Mouse (Mus musculus) embryonic facial prominence, embryonic 14.5 days (tissue): ENCODE measurements around the gene Gja4. TPM values are rescaled to one million over a fixed set of nuclear protein-coding genes. Genes with fewer than 3 reads are reported as not detected.

Experiments
- ATAC-seq: fragments of 200-750 bp; cut with Nextera tagmentation; 2 replicates; pipeline ENCODE4 v1.8.0; 2017; ENCODE audit warnings: low read depth, moderate number of reproducible peaks, moderate TSS enrichment
- DNase-seq: peaks from one replicate; pipeline ENCODE4 v3.0.0-alpha.2; 2015; ENCODE audit warnings: low spot score
- H3K27ac ChIP-seq: fragments of 300-500 bp; sonication (generic); replicated peaks from 2 replicates; pipeline ENCODE4 v1.5.1; 2014; ENCODE audit warnings: low read depth, mild to moderate bottlenecking, low read length, moderate library complexity
- H3K27me3 ChIP-seq: fragments of 300-500 bp; sonication (generic); replicated peaks from 2 replicates; pipeline ENCODE4 v1.6.1; 2014; ENCODE audit warnings: low read length; ENCODE audit not compliant: control insufficient read depth, insufficient read depth
- H3K36me3 ChIP-seq: fragments of 300-500 bp; sonication (generic); 2 replicates; pipeline ENCODE4 v1.6.1; 2014; ENCODE audit warnings: low read length, mixed read lengths; ENCODE audit not compliant: control insufficient read depth, insufficient read depth
- H3K4me1 ChIP-seq: fragments of 300-500 bp; sonication (generic); 2 replicates; pipeline ENCODE4 v1.6.1; 2014; ENCODE audit warnings: antibody characterized with exemption, low read length; ENCODE audit not compliant: control insufficient read depth, insufficient read depth
- H3K4me2 ChIP-seq: fragments of 300-500 bp; sonication (generic); 2 replicates; pipeline ENCODE4 v1.6.1; 2014; ENCODE audit warnings: low read depth, mild to moderate bottlenecking, low read length, moderate library complexity, mixed read lengths
- H3K4me3 ChIP-seq: fragments of 300-500 bp; sonication (generic); 2 replicates; pipeline ENCODE4 v1.5.1; 2014; ENCODE audit warnings: low read depth, mild to moderate bottlenecking, low read length
- H3K9ac ChIP-seq: fragments of 300-500 bp; sonication (generic); 2 replicates; pipeline ENCODE4 v1.6.1; 2014; ENCODE audit warnings: low read depth, mild to moderate bottlenecking, low read length, moderate library complexity, mixed read lengths
- H3K9me3 ChIP-seq: fragments of 300-500 bp; sonication (generic); 2 replicates; pipeline ENCODE4 v1.6.1; 2016; ENCODE audit warnings: low read length; ENCODE audit not compliant: control insufficient read depth
- WGBS: fragments of 180-500 bp; shearing (Covaris S2); extraction: QIAGEN DNeasy Blood & Tissue Kit; methylation state at CpG from one replicate; pipeline ENCODE4 v1.1.7; 2014; 5-methylcytosine and 5-hydroxymethylcytosine counted together
- polyA plus RNA-seq: library from polyadenylated mRNA; unstranded; fragments of >200 nt; fragmentation: Nextera tagmentation; extraction: Ambion mirVana; gene quantifications from 2 replicates; pipeline ENCODE4 v1.2.1, GENCODE M21; 2014

Gja4 gene
- polyA plus RNA-seq, 1 experiment from 2014 or later = 20.7 TPM

GRCm38 (mm10) chr4:127315753-127316152, 1.9 kb upstream of the Gja4 start:
- 78% methylated on average over 8 of the region's 8 CpGs for WGBS
- Histone ChIP-seq H3K9ac (no peak overlapping the region), H3K27me3 (peaks cover 10% of the 10 kb centered on the region; the same call in 1 of the 2 replicates), H3K9me3 (no peaks in the 10 kb centered on the region), H3K27ac (no peak overlapping the region), H3K4me1 (peaks cover 14% of the 10 kb centered on the region; the same call in 1 of the 2 replicates), H3K4me3 (no peak overlapping the region), H3K36me3 (no peaks in the 10 kb centered on the region), H3K4me2 (no peak overlapping the region)
- ATAC-seq = no peak
- DNase-seq = no peak

GRCm38 (mm10) chr4:127314585-127314984, 746 bp upstream of the Gja4 start:
- Histone ChIP-seq H3K4me2 (peak overlapping the region; percentile 95; the same call in 1 of the 2 replicates), H3K27me3 (peaks cover 10% of the 10 kb centered on the region; the same call in 1 of the 2 replicates), H3K9ac (peak overlapping the region; percentile 58; the same call in 1 of the 2 replicates), H3K27ac (no peak overlapping the region), H3K4me3 (no peak overlapping the region), H3K36me3 (no peaks in the 10 kb centered on the region), H3K4me1 (peaks cover 14% of the 10 kb centered on the region; the same call in 1 of the 2 replicates), H3K9me3 (no peaks in the 10 kb centered on the region)
- ATAC-seq (no peak), DNase-seq (no peak)
- WGBS = 49% methylated on average over 9 of the region's 9 CpGs

GRCm38 (mm10) chr4:127312349-127312748, 1.5 kb downstream of the Gja4 start:
- ATAC-seq = no peak
- Histone ChIP-seq H3K36me3 (no peaks in the 10 kb centered on the region), H3K4me3 (no peak overlapping the region), H3K4me2 (no peak overlapping the region), H3K27ac (no peak overlapping the region), H3K27me3 (peaks cover 10% of the 10 kb centered on the region; the same call in 1 of the 2 replicates), H3K9me3 (no peaks in the 10 kb centered on the region), H3K4me1 (peaks cover 14% of the 10 kb centered on the region; the same call in 1 of the 2 replicates), H3K9ac (no peak overlapping the region)
- DNase-seq = no peak
- WGBS = 77% methylated on average over 24 of the region's 24 CpGs

- Histone ChIP-seq H3K9me3 (no peaks in the 10 kb centered on the region), H3K9ac (no peak overlapping the region), H3K4me3 (no peak overlapping the region), H3K27me3 (peaks cover 10% of the 10 kb centered on the region; the same call in 1 of the 2 replicates), H3K36me3 (no peaks in the 10 kb centered on the region), H3K27ac (no peak overlapping the region), H3K4me2 (no peak overlapping the region), H3K4me1 (peaks cover 14% of the 10 kb centered on the region; the same call in 1 of the 2 replicates)
- DNase-seq (no peak), ATAC-seq (no peak)
- 48% methylated on average over 9 of the region's 9 CpGs for WGBS
These were observed 2.3 kb downstream of the Gja4 start for GRCm38 (mm10) chr4:127311561-127311960.

- H3K27ac ChIP-seq = no peak overlapping the region
- ATAC-seq = no peak
- WGBS = 37% methylated on average over 2 of the region's 2 CpGs
These were observed 6.9 kb downstream of the Gja4 start for GRCm38 (mm10) chr4:127306915-127307314.

GRCm38 (mm10) chr4:127303796-127304195, 10.0 kb downstream of the Gja4 start:
- no peak overlapping the region for H3K27ac ChIP-seq
- ATAC-seq (no peak), DNase-seq (no peak)
- H3K4me3 ChIP-seq = no peak overlapping the region
- H3K4me2 ChIP-seq = no peak overlapping the region
- WGBS = 73% methylated on average over 3 of the region's 3 CpGs
- H3K9me3 ChIP-seq = no peaks in the 10 kb centered on the region
- no peak overlapping the region for H3K9ac ChIP-seq
- H3K36me3 ChIP-seq = no peaks in the 10 kb centered on the region
- H3K27me3 ChIP-seq = no peaks in the 10 kb centered on the region
- H3K4me1 ChIP-seq = no peaks in the 10 kb centered on the region

More at GRCm38 (mm10) chr4:127306915-127307314, 6.9 kb downstream of the Gja4 start:
- Histone ChIP-seq H3K4me3 (no peak overlapping the region), H3K27me3 (no peaks in the 10 kb centered on the region; the same call in 1 of the 2 replicates), H3K4me1 (no peaks in the 10 kb centered on the region), H3K4me2 (no peak overlapping the region), H3K9me3 (no peaks in the 10 kb centered on the region), H3K9ac (no peak overlapping the region), H3K36me3 (no peaks in the 10 kb centered on the region)
- DNase-seq = no peak

- H3K27ac ChIP-seq = no peak overlapping the region
- H3K27me3 ChIP-seq = no peaks in the 10 kb centered on the region
- DNase-seq (peak; percentile 59), ATAC-seq (peak; percentile 72; the same call in 1 of the 2 replicates)
- no peak overlapping the region for H3K4me3 ChIP-seq
- H3K9me3 ChIP-seq = no peaks in the 10 kb centered on the region
- no peak overlapping the region for H3K9ac ChIP-seq
- no peaks in the 10 kb centered on the region for H3K36me3 ChIP-seq
- 70% methylated on average over 5 of the region's 5 CpGs for WGBS
- H3K4me1 ChIP-seq = no peaks in the 10 kb centered on the region
- H3K4me2 ChIP-seq = no peak overlapping the region
These were observed 13.3 kb downstream of the Gja4 start for GRCm38 (mm10) chr4:127300503-127300902.

- 76% methylated on average over 5 of the region's 5 CpGs for whole genome bisulfite sequencing
These were observed 21.2 kb downstream of the Gja4 start for GRCm38 (mm10) chr4:127292631-127293030.

GRCm38 (mm10) chr4:127289039-127289548, 24.7 kb downstream of the Gja4 start:
- DNase-seq = no peak
- Histone ChIP-seq H3K36me3 (no peaks in the 10 kb centered on the region), H3K4me3 (no peak overlapping the region), H3K9me3 (no peaks in the 10 kb centered on the region), H3K27ac (no peak overlapping the region), H3K4me2 (no peak overlapping the region), H3K9ac (no peak overlapping the region), H3K27me3 (no peaks in the 10 kb centered on the region), H3K4me1 (no peaks in the 10 kb centered on the region)
- no peak for ATAC-seq
- 51% methylated on average over 6 of the region's 6 CpGs for WGBS

More at GRCm38 (mm10) chr4:127292631-127293030, 21.2 kb downstream of the Gja4 start:
- Histone ChIP-seq H3K9me3 (no peaks in the 10 kb centered on the region), H3K27me3 (no peaks in the 10 kb centered on the region), H3K36me3 (no peaks in the 10 kb centered on the region), H3K9ac (no peak overlapping the region), H3K4me3 (no peak overlapping the region), H3K27ac (no peak overlapping the region), H3K4me2 (no peak overlapping the region), H3K4me1 (no peaks in the 10 kb centered on the region)
- DNase-seq (no peak), ATAC-seq (no peak)
